ENCODE assay signal across 25 mouse cellular contexts in the genomic region with DNA sequence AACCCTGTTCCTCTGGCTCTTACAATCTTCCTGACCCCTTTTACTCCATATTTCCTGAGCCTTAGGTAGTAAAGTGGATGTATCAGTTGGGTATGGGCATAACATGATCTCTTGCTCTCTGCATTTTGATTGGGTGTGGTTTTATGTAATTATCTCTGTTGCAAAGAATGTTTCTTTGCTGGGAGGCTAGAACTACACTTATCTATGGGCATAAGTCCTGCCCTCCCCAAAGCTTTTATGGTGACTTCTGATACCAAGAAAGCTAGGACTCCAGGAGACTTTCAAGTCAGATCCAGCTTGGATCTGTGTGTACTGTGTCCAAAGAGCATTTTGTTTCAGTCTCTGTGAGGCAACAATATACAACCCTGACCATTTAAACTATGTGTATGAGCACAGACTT.
"Had no signal": no experiment of that assay in that cellular context is flagged by ENCODE, and none has a peak within 500 bp of the region (broad histone marks: within the 10 kb centered on the region; RNA-seq: fewer than 3 reads in every experiment).

No protein-coding gene starts in this region.

- DNase-seq: gastrocnemius, adult 2 months; gastrocnemius, postnatal 14 days; gastrocnemius, postnatal 36 days; heart, adult 11 months; heart, adult 2 months; heart, postnatal 10 days; heart, postnatal 4 days; kidney, adult 11 months; kidney, adult 2 months; kidney, adult 9 months; kidney, postnatal 14 days; kidney, postnatal 36 days had no signal

- H3K4me1 ChIP-seq: heart, embryonic 10.5 days; heart, embryonic 12.5 days; hindbrain, embryonic 10.5 days; hindbrain, embryonic 13.5 days; hindbrain, embryonic 15.5 days; kidney, embryonic 15.5 days; limb, embryonic 10.5 days; limb, embryonic 12.5 days had no signal

- H3K4me3 ChIP-seq: gastrocnemius, adult 2 months; heart, adult 2 months; heart, embryonic 10.5 days; heart, embryonic 12.5 days; hindbrain, embryonic 10.5 days; hindbrain, embryonic 13.5 days; hindbrain, embryonic 15.5 days; kidney, embryonic 15.5 days; layer of hippocampus, adult 2 months; left cerebral cortex, adult 2 months; limb, embryonic 10.5 days; limb, embryonic 12.5 days had no signal

- ATAC-seq: hindbrain, postnatal 0 days; intestine, embryonic 16.5 days had no signal

- H3K9ac ChIP-seq: heart, embryonic 12.5 days; hindbrain, embryonic 13.5 days; hindbrain, embryonic 15.5 days; kidney, embryonic 15.5 days; limb, embryonic 12.5 days had no signal

- H3K36me3 ChIP-seq: heart, embryonic 10.5 days; heart, embryonic 12.5 days; hindbrain, embryonic 10.5 days; hindbrain, embryonic 13.5 days; hindbrain, embryonic 15.5 days; kidney, embryonic 15.5 days; limb, embryonic 10.5 days; limb, embryonic 12.5 days had no signal

- H3K4me2 ChIP-seq: heart, embryonic 12.5 days; hindbrain, embryonic 13.5 days; hindbrain, embryonic 15.5 days; kidney, embryonic 15.5 days; limb, embryonic 12.5 days had no signal

- H3K9me3 ChIP-seq: heart, embryonic 10.5 days; heart, embryonic 12.5 days; hindbrain, embryonic 10.5 days; hindbrain, embryonic 13.5 days; hindbrain, embryonic 15.5 days; kidney, embryonic 15.5 days; limb, embryonic 10.5 days; limb, embryonic 12.5 days had no signal

- H3K27me3 ChIP-seq: heart, embryonic 12.5 days; hindbrain, embryonic 13.5 days; hindbrain, embryonic 15.5 days; limb, embryonic 12.5 days had no signal

- H3K27ac ChIP-seq: gastrocnemius, adult 2 months; heart, adult 2 months; heart, embryonic 10.5 days; hindbrain, embryonic 10.5 days; hindbrain, embryonic 13.5 days; hindbrain, embryonic 15.5 days; hindbrain, postnatal 0 days; kidney, embryonic 15.5 days; kidney, postnatal 0 days; layer of hippocampus, adult 2 months; left cerebral cortex, adult 2 months; limb, embryonic 10.5 days; limb, embryonic 12.5 days had no signal
